Mouse (Mus musculus) left cerebral cortex, postnatal 10 days (tissue): ENCODE results near the gene Klra17. TPM values are rescaled to one million over a fixed set of nuclear protein-coding genes. Genes with fewer than 3 reads are reported as not detected.
"Not testable (repeated sequence)": the region's sequence is repeated elsewhere in the genome, so short reads cannot be mapped to it uniquely, and the experiment has no call there.

Experiments
- DNase-seq, 2 experiments: peaks; one replicate each; pipeline ENCODE4 v3.0.0; 2021 to 2022; ENCODE audit warnings: low spot score in 2 of 2, mixed read lengths in 1 of 2; ENCODE audit errors: extremely low spot score in 1 of 2
- intact Hi-C: fragments of 180-260 bp; cut with DNase I; formaldehyde crosslinking; loops from one replicate; pipeline ENCODE4 v1.15.1; 2025
- total RNA-seq, 2 experiments: library from RNA; stranded (reverse); gene quantifications; 2 replicates each; pipeline ENCODE4 v1.2.3; 2021

The Klra17 gene
- not detected for total RNA-seq

DNA sequence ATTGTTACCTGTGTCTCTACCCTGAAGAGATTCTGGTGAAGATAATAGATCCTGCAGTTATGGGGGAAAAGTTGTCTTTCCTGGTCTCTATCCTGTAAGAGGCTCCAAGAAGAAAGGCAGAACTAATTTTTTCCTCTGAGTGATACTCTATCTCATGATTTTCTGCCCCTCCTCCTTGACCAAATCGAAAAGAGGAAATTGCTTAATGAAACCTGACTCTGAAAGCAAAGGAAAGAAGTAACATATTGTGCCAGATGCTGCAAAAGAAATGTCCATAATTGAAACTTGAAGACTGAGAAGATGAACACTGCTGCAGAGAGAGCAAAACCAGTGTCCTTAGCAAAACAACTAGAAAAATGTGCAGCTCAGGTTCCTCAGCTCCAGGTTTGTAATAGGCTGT, at the start of gene Klra17:
TSS of gene Klra17 (minus strand) at position 124 of the 400 bp plus-strand sequence.
- DNase-seq: no peak
- intact Hi-C loops: no loop called here

DNA sequence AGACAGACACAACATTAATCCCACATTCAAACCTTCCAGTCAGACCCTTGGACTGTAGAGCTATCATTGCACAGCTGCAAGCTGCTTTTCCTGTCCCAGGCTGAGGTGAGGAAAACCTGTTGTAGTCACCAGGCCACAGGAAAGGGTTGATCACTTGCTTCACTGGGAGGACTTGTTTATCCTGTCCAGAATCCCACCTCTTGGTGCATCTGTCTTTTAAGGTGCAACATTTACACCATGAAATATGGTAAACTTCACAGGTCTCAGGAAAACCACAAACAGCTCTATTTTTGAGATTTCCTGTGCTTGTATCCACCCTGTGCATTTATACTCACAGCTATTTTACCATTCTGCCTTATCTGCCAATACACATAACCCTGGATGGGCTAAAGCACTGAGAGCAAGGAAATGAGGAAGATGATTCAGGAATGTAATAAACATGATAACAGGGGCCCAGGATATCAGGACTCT, 41.0 kb upstream of the Klra17 start, which contains the start of gene Klra5:
TSS of gene Klra5 (minus strand) at position 175 of the 471 bp plus-strand sequence.
- DNase-seq, intact Hi-C loops: not testable (repeated sequence)

DNA sequence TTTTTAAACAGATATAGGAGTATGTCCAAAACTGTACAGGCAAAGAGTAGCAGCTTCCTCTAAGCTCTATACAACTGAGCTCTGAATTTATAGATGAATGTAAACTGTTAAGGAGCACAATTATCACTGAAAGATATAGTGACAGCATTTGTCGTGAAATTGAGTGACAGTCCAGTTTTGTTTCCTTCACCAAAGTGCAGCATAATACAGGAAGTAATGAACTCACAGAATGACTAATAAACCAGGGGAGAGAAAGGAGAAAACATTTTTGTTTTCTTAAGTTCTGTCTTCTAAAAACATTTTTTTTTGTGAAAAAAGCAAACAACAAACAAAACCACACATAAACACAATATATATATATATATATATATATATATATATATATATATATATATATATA, 40.5 kb upstream of the Klra17 start:
- no peak for DNase-seq

DNA sequence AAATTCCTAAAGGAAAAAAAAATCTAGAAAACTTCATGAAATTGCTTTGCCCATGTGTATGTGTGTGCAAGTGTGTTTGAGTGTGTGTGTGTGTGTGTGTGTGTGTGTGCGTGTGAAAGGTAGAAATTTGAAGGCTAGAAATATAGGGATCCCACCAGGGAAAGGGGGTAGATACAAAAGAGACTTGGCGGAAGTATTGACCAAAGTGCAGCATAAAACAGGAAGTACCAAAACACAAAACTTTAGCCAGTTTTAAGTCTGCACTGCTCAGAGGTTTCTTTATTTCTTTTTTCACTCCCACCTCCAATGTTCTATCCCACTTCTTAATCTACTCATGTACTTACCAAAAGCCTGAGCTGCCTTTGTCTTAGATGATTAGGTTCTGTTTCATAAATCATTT, 6.1 kb upstream of the Klra17 start:
- intact Hi-C loops: no loop called here
- no peak for DNase-seq

More for the DNA sequence above, 40.5 kb upstream of the Klra17 start:
- intact Hi-C loops: no loop called here

DNA sequence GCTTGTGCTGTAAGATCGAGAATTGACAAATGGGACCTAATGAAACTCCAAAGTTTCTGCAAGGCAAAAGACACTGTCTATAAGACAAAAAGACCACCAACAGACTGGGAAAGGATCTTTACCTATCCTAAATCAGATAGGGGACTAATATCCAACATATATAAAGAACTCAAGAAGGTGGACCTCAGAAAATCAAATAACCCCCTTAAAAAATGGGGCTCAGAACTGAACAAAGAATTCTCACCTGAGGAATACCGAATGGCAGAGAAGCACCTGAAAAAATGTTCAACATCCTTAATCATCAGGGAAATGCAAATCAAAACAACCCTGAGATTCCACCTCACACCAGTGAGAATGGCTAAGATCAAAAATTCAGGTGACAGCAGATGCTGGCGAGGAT, 14.1 kb downstream of the Klra17 start, which contains the start of gene Gm17631:
TSS of gene Gm17631 (plus strand) at position 301 of the 400 bp plus-strand sequence.
- intact Hi-C loops, DNase-seq: not testable (repeated sequence)

DNA sequence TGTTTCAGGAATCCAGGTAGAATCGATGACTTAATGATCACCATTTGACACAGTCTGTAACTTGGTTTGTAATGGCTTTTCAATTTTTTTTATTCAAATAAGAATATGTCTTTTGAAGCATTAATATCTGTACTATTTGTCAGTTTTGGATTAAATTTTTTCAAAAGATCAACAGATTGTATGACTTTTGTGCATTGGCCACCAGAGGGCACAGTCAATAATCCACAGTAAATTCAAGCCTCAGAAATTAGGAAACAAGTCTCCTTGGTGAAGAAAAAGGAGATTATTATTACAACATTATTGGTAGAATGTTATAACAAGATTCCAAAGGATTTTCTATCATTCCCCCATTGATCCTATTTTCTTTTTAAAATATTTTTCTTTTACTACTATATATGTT, 50.9 kb downstream of the Klra17 start:
- intact Hi-C loops: loop anchor here (10.0 kb wide), 1 partner anchor 1529 kb away; the partner anchor contains the start of gene Styk1
- no peak for DNase-seq

DNA sequence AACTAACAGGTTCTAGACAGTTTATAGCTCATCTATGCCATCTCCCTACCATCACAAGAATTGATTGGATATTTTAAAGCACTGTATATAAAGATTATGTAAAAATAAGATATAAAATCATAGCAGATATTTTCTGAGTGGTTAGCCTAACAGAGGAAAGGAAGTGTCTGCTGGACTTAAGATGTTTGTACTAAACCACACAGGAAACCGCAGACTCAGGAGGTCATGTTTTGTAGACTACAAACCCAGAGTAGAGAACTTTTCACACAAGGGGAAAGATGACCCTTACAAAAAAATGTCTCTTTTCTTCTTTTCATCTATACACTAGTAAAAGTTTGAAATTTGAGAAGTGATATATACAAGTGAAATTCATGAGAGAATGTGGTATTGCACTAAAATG, 52.5 kb downstream of the Klra17 start:
- intact Hi-C loops: loop anchor here (10.0 kb wide), 1 partner anchor 1531 kb away; the partner anchor contains the start of gene Styk1
- DNase-seq: no peak

DNA sequence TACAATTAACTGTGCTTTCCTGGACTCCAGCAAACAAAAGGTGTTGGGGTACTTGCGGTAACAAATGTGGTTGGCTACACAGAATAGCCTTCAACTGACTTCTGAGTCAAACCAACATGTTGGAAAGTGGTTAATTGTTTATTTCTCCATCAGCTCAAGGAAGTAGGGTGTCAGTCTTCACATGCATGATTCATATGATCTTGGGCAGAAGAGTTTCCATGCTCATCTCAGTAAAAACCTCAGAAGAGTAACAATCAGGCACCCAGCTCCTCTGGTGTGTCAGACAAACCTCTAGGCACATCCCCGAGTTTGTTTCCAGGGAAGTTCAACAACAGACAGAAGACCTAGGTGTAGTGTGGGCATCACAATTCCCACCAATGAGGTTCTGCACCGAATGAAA, 58.7 kb downstream of the Klra17 start:
- no peak for DNase-seq
- intact Hi-C loops: no loop called here

DNA sequence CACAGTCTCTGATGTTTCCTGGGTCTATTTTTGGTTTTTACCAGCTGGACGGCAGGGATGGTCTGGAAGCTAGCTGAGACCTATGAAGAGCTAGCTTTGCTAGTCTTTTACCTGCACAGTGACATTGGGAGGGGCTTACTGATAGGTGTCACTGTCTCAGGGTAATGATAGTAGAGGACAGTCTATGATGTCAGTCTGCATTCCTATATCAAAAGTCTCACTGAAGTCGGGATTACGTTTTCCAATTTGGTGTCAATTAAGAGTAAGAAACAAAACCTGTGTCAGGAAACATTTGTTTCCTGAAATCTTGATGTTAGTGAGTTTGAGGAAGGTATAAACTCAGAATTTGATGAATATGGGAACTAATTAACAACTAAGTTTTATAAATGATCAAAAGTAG, 92.3 kb downstream of the Klra17 start, which contains the start of gene Gm156:
TSS of gene Gm156 (minus strand) at position 101 of the 400 bp plus-strand sequence.
- DNase-seq, intact Hi-C loops: not testable (repeated sequence)

Other genes starting within 250 kb of the Klra17 start
- gene Klrc3, start 233.3 kb downstream of the Klra17 start, total RNA-seq: not detected
- not detected for gene Klrc2, start 216.0 kb downstream of the Klra17 start, total RNA-seq
- gene Klrc1, start 197.7 kb downstream of the Klra17 start, total RNA-seq: not detected
- gene Klri1, start 159.5 kb downstream of the Klra17 start, total RNA-seq: not detected
- under 1 TPM; 0.14 to 0.19 TPM for gene Klri2, start 136.2 kb downstream of the Klra17 start, total RNA-seq
- gene Gm156, start 92.4 kb downstream of the Klra17 start, total RNA-seq: not detected
- not detected for gene Gm17631, start 14.0 kb downstream of the Klra17 start, total RNA-seq
- not detected for gene Klra5, start 41.0 kb upstream of the Klra17 start, total RNA-seq
- gene Klra6, start 150.3 kb upstream of the Klra17 start, total RNA-seq: not detected
- gene Klra4, start 190.6 kb upstream of the Klra17 start, total RNA-seq: not detected